In the genomic region with DNA sequence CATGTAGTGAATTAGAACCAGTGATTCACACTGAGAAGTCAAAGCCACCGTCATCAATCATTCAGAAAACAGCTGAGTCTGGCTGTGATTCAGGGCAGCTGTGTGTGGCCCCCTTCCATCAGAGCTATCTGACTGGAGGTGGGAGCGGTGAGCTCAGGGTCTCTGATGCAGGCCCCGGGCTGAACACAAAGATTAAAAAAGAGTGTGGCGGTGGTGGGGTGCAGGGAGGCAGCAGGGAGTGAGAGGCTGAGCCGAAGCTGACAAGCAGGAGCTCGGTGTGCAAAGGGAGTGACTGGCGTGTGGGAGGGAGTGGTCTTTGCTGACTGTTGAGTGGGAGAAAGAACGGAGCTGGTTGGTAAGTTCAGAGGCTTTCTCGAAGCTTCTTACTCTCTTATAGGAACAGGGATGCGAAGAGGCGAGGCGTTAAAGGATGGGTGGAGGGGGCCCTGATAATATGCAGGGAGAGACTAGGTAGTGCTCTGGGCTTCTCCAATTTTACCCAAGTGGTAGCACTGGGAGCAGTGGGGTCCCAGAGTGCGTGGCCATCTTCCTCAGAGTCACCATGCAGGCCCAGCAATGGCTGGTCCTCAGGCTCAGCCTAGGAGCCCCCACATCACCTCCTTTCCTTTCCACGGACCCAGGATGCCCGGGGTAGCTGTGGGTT, we compare ENCODE assay signal across 11 mouse cellular contexts.
DNase-seq lines count a peak whose midpoint lies in the region; ATAC-seq lines count a peak whose summit lies in the region.
"Had no signal": no experiment of that assay in that cellular context is flagged by ENCODE, and none has a peak within 500 bp of the region (broad histone marks: within the 10 kb centered on the region; RNA-seq: fewer than 3 reads in every experiment).

No protein-coding gene starts in this region.

- peak overlapping the region; percentile 50 for H3K27ac ChIP-seq in heart, embryonic 11.5 days (ENCODE audit: low read depth, low read length)
- H3K27ac ChIP-seq in hindbrain, embryonic 14.5 days: no peak overlapping the region
- H3K27ac ChIP-seq in midbrain, embryonic 14.5 days (replicated peaks; ENCODE audit: low read depth, low read length): no peak overlapping the region
- H3K27ac ChIP-seq: intestine, embryonic 15.5 days; liver, embryonic 14.5 days had no signal

- H3K4me3 ChIP-seq in heart, embryonic 11.5 days (ENCODE audit: low read depth, low read length): no peak overlapping the region
- H3K4me3 ChIP-seq in hindbrain, embryonic 14.5 days (replicated peaks; ENCODE audit: low read length): no peak overlapping the region
- no peak overlapping the region for H3K4me3 ChIP-seq in midbrain, embryonic 14.5 days (replicated peaks; ENCODE audit: low read depth, low read length)
- H3K4me3 ChIP-seq: intestine, embryonic 15.5 days had no signal

- DNase-seq in heart, postnatal 14 days: no peak
- DNase-seq in right cerebral cortex, adult 18-20 months: peak; percentile 77
- no peak for DNase-seq in right cerebral cortex, postnatal 4 days
- peak; percentile 53 for DNase-seq in hindbrain, embryonic 14.5 days (ENCODE audit: low spot score)
- DNase-seq in B cell, adult 2 months: no peak
- DNase-seq in midbrain, embryonic 14.5 days: no peak
- no peak for DNase-seq in layer of hippocampus, adult 18-20 months (ENCODE audit: low spot score in 2 of 2)
- DNase-seq: cerebellum, postnatal 25 days had no signal

- no peak overlapping the region for H3K4me2 ChIP-seq in heart, embryonic 11.5 days
- H3K4me2 ChIP-seq in hindbrain, embryonic 14.5 days (replicated peaks): no peak overlapping the region
- no peak overlapping the region for H3K4me2 ChIP-seq in midbrain, embryonic 14.5 days (ENCODE audit: low read length)
- H3K4me2 ChIP-seq: intestine, embryonic 15.5 days had no signal

- H3K36me3 ChIP-seq in heart, embryonic 11.5 days (ENCODE audit: control insufficient read depth, insufficient read depth, low read length): no peaks in the 10 kb centered on the region
- H3K36me3 ChIP-seq in hindbrain, embryonic 14.5 days (replicated peaks; ENCODE audit: control insufficient read depth, insufficient read depth): no peaks in the 10 kb centered on the region
- no peaks in the 10 kb centered on the region for H3K36me3 ChIP-seq in midbrain, embryonic 14.5 days (ENCODE audit: control insufficient read depth, insufficient read depth, low read length)
- H3K36me3 ChIP-seq: intestine, embryonic 15.5 days had no signal

- no peak; the same call in 1 of the 2 replicates for ATAC-seq in heart, embryonic 11.5 days (replicated peaks; ENCODE audit: insufficient number of reproducible peaks, low FRiP score, low TSS enrichment)
- 0 out of 2 replicates have a peak, but pooled peaks have one; percentile 27 for ATAC-seq in hindbrain, embryonic 14.5 days (ENCODE audit: low FRiP score)
- no peak for ATAC-seq in midbrain, embryonic 14.5 days (ENCODE audit: low FRiP score, low TSS enrichment)
- ATAC-seq: intestine, embryonic 15.5 days had no signal

- H3K27me3 ChIP-seq in heart, embryonic 11.5 days (ENCODE audit: control insufficient read depth, insufficient read depth, low read length): no peaks in the 10 kb centered on the region; the same call in 1 of the 2 replicates
- H3K27me3 ChIP-seq in hindbrain, embryonic 14.5 days (ENCODE audit: control insufficient read depth, insufficient read depth, low read length): no peaks in the 10 kb centered on the region
- H3K27me3 ChIP-seq in midbrain, embryonic 14.5 days (ENCODE audit: control insufficient read depth, insufficient read depth, low read length): no peaks in the 10 kb centered on the region; the same call in 1 of the 2 replicates
- H3K27me3 ChIP-seq: intestine, embryonic 15.5 days had no signal

- intact Hi-C loops in heart, postnatal 14 days (cut with DNase I): no loop called here

- no peak overlapping the region for H3K9ac ChIP-seq in heart, embryonic 11.5 days (ENCODE audit: low read depth, low read length)
- no peak overlapping the region for H3K9ac ChIP-seq in hindbrain, embryonic 14.5 days
- no peak overlapping the region for H3K9ac ChIP-seq in midbrain, embryonic 14.5 days (replicated peaks; ENCODE audit: low read length)
- H3K9ac ChIP-seq: intestine, embryonic 15.5 days; liver, embryonic 14.5 days had no signal

- 39% methylated on average over 15 of the region's 15 CpGs for WGBS in heart, embryonic 11.5 days (ENCODE audit: insufficient replicate concordance)
- 38% methylated on average over 15 of the region's 15 CpGs for WGBS in hindbrain, embryonic 14.5 days
- WGBS in midbrain, embryonic 14.5 days: 38% methylated on average over 15 of the region's 15 CpGs

- H3K9me3 ChIP-seq in heart, embryonic 11.5 days (replicated peaks; ENCODE audit: control insufficient read depth, low read length): no peaks in the 10 kb centered on the region
- no peaks in the 10 kb centered on the region for H3K9me3 ChIP-seq in hindbrain, embryonic 14.5 days (ENCODE audit: control insufficient read depth, low read length)
- no peaks in the 10 kb centered on the region for H3K9me3 ChIP-seq in midbrain, embryonic 14.5 days (ENCODE audit: control insufficient read depth, low read length)
- H3K9me3 ChIP-seq: intestine, embryonic 15.5 days had no signal

- peaks cover 31% of the 10 kb centered on the region for H3K4me1 ChIP-seq in heart, embryonic 11.5 days (ENCODE audit: control insufficient read depth, insufficient read depth, low read length)
- H3K4me1 ChIP-seq in hindbrain, embryonic 14.5 days (replicated peaks; ENCODE audit: control insufficient read depth, insufficient read depth, low read length): peaks cover 14% of the 10 kb centered on the region
- H3K4me1 ChIP-seq in midbrain, embryonic 14.5 days (ENCODE audit: control insufficient read depth, insufficient read depth, low read length): peaks cover 9% of the 10 kb centered on the region

Comparison
In these comparisons a context has a peak if more than half of its experiments do, and no peak if none do; other contexts are left out.
1. DNase-seq: peak in right cerebral cortex, adult 18-20 months (single experiment) and hindbrain, embryonic 14.5 days (single experiment); none in heart, postnatal 14 days (0 of 2), right cerebral cortex, postnatal 4 days (single experiment), B cell, adult 2 months (0 of 2), midbrain, embryonic 14.5 days (single experiment) and layer of hippocampus, adult 18-20 months (0 of 2).